Mouse (Mus musculus): ENCODE data around the gene Pum1.

GRCm38 (mm10) chr4:130664414-130665029 is 1.4 kb downstream of the Pum1 start:
- TF ChIP-seq EP300 (IDR thresholded peaks at IDR 0.05; ENCODE audit: low read depth) (no peak), CTCF (IDR thresholded peaks at IDR 0.05; ENCODE audit: low read depth) (no peak)
